Comparison of ENCODE assay signal across 13 mouse cellular contexts in the genomic region with DNA sequence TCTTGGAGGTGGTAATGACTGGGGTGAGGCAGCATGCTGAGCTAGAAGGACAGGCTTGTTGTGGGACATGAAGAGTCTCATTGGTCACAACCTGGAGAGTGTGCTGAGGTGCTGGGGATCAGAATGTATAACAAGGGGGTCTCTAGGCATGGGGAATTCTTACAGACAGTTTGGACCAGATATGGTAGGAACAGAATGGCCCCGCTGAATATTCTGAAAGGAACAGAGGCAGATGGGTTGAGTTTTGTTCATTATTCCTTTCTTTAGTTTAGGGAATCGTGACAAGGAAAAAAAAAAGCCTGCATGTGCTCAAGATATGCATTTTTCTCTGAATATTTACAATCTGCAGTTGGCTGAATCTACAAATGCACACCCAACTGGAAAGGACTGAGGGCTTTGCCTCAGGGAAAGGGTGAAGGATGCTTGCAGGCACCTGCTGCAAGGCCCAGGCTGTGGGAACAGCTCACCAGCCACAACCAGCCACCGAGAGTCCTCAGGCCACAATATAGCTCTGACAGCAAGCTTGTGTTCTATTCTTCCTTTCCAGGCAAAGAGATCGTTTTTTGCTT.
"Had no signal": no experiment of that assay in that cellular context is flagged by ENCODE, and none has a peak within 500 bp of the region (broad histone marks: within the 10 kb centered on the region; RNA-seq: fewer than 3 reads in every experiment).

No protein-coding gene starts in this region.

- H3K4me3 ChIP-seq: limb, embryonic 10.5 days; liver, embryonic 15.5 days; midbrain, embryonic 15.5 days; neural tube, embryonic 12.5 days had no signal

- H3K9me3 ChIP-seq: limb, embryonic 10.5 days; liver, embryonic 15.5 days; midbrain, embryonic 15.5 days; neural tube, embryonic 12.5 days had no signal

- H3K27ac ChIP-seq: liver, embryonic 15.5 days; midbrain, embryonic 15.5 days; neural tube, embryonic 12.5 days; stomach, postnatal 0 days had no signal

- H3K27me3 ChIP-seq: liver, embryonic 15.5 days; midbrain, embryonic 15.5 days; neural tube, embryonic 12.5 days had no signal

- H3K36me3 ChIP-seq: liver, embryonic 15.5 days; midbrain, embryonic 15.5 days; neural tube, embryonic 12.5 days had no signal

- H3K4me1 ChIP-seq: liver, embryonic 15.5 days; midbrain, embryonic 15.5 days; neural tube, embryonic 12.5 days had no signal

- H3K4me2 ChIP-seq: liver, embryonic 11.5 days; liver, embryonic 15.5 days; midbrain, embryonic 15.5 days; neural tube, embryonic 12.5 days had no signal

- DNase-seq: kidney, postnatal 10 days; lung, adult 2 months; lung, postnatal 36 days; thymus, adult 2 months; thymus, postnatal 25 days had no signal

- ATAC-seq: intestine, postnatal 0 days; lung, postnatal 0 days; midbrain, embryonic 15.5 days had no signal

- H3K9ac ChIP-seq: liver, embryonic 15.5 days; midbrain, embryonic 15.5 days; neural tube, embryonic 12.5 days had no signal
